Mouse (Mus musculus) kidney, adult 2 months (tissue): Measurements from ENCODE around the gene Cby1.

Experiments
- CTCF ChIP-seq: fragments of 200-500 bp; conservative IDR thresholded peaks from 2 replicates; pipeline ENCODE4 v1.5.1; 2011; ENCODE audit warnings: low read depth, mild to moderate bottlenecking, control low read depth, low read length, moderate library complexity, mixed read lengths; ENCODE audit not compliant: insufficient read depth, insufficient read length
- POLR2A ChIP-seq: fragments of 200-500 bp; IDR thresholded peaks from one replicate; pipeline ENCODE4 v1.6.1; 2011; ENCODE audit warnings: low read depth, low read length, control low read depth

- TF ChIP-seq CTCF (no peak), POLR2A (no peak)
Measured at GRCm38 (mm10) chr15:79615501-79615900, 43.5 kb upstream of the Cby1 start.
